Mouse (Mus musculus): ENCODE results near the gene Cyb561. TPM values are rescaled to one million over a fixed set of nuclear protein-coding genes. Genes with fewer than 3 reads are reported as not detected.

The Cyb561 gene
- polyA plus RNA-seq, 1 experiment = 36.9 TPM

DNA sequence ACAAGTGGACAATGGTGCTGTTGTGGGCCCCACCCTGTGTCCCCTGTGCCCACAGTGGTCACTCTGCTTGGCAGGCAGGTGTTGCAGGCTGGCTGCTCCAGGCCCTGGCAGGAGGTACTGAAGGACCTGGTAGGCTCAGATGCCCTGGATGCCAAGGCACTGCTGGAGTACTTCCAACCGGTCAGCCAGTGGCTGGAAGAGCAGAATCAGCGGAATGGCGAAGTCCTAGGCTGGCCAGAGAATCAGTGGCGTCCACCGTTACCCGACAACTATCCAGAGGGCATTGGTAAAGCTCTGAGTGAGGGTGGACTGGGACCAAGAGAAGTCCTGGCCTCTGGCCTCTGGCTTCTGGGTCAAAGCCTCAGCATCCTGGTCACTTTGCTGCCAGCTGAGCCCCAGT, 21.5 kb upstream of the Cyb561 start:
- no peak for DNase-seq (ENCODE audit: low read depth)

DNA sequence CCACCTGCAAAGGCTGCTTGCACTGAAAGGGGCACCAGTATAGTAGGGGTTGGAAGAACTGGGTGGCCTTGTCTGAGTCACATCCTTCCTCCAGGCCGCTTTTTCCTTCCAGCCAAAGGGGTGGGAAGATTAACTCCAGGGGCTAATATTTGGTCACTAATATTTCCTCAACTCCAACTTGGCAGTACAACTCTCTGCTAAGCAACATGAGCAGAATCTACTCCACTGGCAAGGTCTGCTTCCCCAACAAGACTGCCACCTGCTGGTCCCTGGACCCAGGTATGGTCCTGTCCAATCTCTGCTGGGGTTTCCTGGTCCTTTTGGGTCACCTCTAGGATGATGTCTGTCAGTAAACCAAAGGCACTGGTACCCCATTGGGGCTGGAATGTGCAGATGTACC, 16.4 kb upstream of the Cyb561 start:
- TF ChIP-seq POLR2A (IDR thresholded peaks at IDR 0.05; ENCODE audit: borderline replicate concordance, extremely low read depth, insufficient read depth, insufficient read length, poor library complexity, severe bottlenecking) (no peak), CTCF (IDR thresholded peaks at IDR 0.05; ENCODE audit: borderline replicate concordance, extremely low read depth, insufficient read depth, insufficient read length) (peak; percentile 44; the same call in 1 of the 2 replicates)
- DNase-seq (ENCODE audit: low read depth) = no peak

More for the DNA sequence above, 21.5 kb upstream of the Cyb561 start:
- TF ChIP-seq POLR2A (IDR thresholded peaks at IDR 0.05; ENCODE audit: borderline replicate concordance, extremely low read depth, insufficient read depth, insufficient read length, poor library complexity, severe bottlenecking) = no peak
- TF ChIP-seq CTCF (IDR thresholded peaks at IDR 0.05; ENCODE audit: borderline replicate concordance, extremely low read depth, insufficient read depth, insufficient read length) = no peak

- TF ChIP-seq CTCF (IDR thresholded peaks at IDR 0.05; ENCODE audit: borderline replicate concordance, extremely low read depth, insufficient read depth, insufficient read length) (no peak), POLR2A (IDR thresholded peaks at IDR 0.05; ENCODE audit: borderline replicate concordance, extremely low read depth, insufficient read depth, insufficient read length, poor library complexity, severe bottlenecking) (no peak)
- DNase-seq (ENCODE audit: low read depth) = no peak
Measured at GRCm38 (mm10) chr11:105968948-105969347, 15.8 kb upstream of the Cyb561 start.

DNA sequence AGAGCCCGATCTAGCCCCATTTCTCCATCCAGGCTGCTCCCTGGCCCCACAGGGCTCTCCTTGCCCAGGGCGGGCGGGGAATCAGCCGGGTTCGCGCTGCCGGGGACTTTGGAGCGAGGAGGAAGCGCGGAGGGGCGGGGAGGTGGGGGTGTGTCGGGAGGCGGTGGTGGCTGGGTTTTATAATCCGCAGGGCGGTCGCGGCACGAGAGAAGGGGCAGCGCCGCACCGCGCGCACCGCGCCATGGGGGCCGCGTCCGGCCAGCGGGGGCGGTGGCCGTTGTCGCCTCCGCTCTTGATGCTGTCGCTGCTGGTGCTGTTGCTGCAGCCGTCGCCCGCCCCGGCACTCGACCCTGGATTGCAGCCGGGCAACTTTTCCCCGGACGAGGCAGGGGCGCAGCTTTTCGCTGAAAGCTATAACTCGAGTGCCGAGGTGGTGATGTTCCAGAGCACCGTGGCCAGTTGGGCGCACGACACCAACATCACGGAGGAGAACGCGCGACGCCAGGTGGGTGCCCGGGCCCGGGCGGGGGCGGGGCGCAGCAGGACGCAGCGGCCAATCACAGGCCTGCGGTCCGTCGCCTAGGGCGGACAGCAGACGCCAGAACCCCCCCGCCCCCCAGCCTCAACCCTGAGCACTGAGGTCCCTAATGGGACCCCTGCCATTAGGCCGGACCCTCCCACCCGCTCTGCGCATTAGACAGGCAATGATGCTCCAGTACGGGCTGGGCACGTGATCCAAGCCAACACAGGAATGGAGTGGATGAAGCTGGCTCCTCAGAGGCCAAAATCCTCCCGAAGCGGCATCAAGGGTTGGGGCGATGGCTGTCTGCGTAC, 14.8 kb upstream of the Cyb561 start, which contains the start of gene Ace:
Gene Ace (plus strand): TSS at position 205 of the 834 bp plus-strand sequence.
- TF ChIP-seq CTCF (IDR thresholded peaks at IDR 0.05; ENCODE audit: borderline replicate concordance, extremely low read depth, insufficient read depth, insufficient read length) (no peak), POLR2A (IDR thresholded peaks at IDR 0.05; ENCODE audit: borderline replicate concordance, extremely low read depth, insufficient read depth, insufficient read length, poor library complexity, severe bottlenecking) (no peak)
- DNase-seq (ENCODE audit: low read depth) = peak; percentile 47

GRCm38 (mm10) chr11:105966288-105966687, 13.2 kb upstream of the Cyb561 start:
- TF ChIP-seq CTCF (IDR thresholded peaks at IDR 0.05; ENCODE audit: borderline replicate concordance, extremely low read depth, insufficient read depth, insufficient read length) (no peak), POLR2A (IDR thresholded peaks at IDR 0.05; ENCODE audit: borderline replicate concordance, extremely low read depth, insufficient read depth, insufficient read length, poor library complexity, severe bottlenecking) (no peak)
- DNase-seq (ENCODE audit: low read depth) = no peak

DNA sequence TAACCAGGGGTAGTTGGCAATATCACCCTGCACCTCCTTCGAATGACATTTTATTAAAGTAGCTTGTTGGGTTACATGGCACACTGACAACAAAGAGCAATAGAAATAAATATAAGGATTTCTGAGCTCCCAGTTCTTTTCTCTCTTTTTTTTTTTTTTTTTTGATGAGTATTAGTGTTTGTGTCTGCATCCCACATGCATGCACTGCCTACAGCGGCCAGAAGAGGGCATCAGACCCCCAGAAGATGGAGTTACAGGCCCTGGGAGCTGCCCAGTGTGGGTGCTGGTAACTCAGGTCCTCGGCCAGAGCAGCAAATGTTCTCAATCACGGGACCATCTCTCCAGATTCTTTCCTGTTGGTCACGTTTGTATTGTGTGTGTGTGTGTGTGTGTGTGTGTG, 11.6 kb upstream of the Cyb561 start:
- TF ChIP-seq POLR2A (IDR thresholded peaks at IDR 0.05; ENCODE audit: borderline replicate concordance, extremely low read depth, insufficient read depth, insufficient read length, poor library complexity, severe bottlenecking) (no peak), CTCF (IDR thresholded peaks at IDR 0.05; ENCODE audit: borderline replicate concordance, extremely low read depth, insufficient read depth, insufficient read length) (peak; percentile 21; the same call in 1 of the 2 replicates)

GRCm38 (mm10) chr11:105959355-105959754, 6.2 kb upstream of the Cyb561 start:
- TF ChIP-seq POLR2A (IDR thresholded peaks at IDR 0.05; ENCODE audit: borderline replicate concordance, extremely low read depth, insufficient read depth, insufficient read length, poor library complexity, severe bottlenecking) = no peak
- no peak for TF ChIP-seq CTCF (IDR thresholded peaks at IDR 0.05; ENCODE audit: borderline replicate concordance, extremely low read depth, insufficient read depth, insufficient read length)
- peak; percentile 53 for DNase-seq (ENCODE audit: low read depth)

More for the DNA sequence above, 11.6 kb upstream of the Cyb561 start:
- DNase-seq (ENCODE audit: low read depth) = no peak

- TF ChIP-seq POLR2A (IDR thresholded peaks at IDR 0.05; ENCODE audit: borderline replicate concordance, extremely low read depth, insufficient read depth, insufficient read length, poor library complexity, severe bottlenecking) (no peak), CTCF (IDR thresholded peaks at IDR 0.05; ENCODE audit: borderline replicate concordance, extremely low read depth, insufficient read depth, insufficient read length) (no peak)
- DNase-seq (ENCODE audit: low read depth) = no peak
Measured at GRCm38 (mm10) chr11:105958566-105958965, 5.4 kb upstream of the Cyb561 start.

DNA sequence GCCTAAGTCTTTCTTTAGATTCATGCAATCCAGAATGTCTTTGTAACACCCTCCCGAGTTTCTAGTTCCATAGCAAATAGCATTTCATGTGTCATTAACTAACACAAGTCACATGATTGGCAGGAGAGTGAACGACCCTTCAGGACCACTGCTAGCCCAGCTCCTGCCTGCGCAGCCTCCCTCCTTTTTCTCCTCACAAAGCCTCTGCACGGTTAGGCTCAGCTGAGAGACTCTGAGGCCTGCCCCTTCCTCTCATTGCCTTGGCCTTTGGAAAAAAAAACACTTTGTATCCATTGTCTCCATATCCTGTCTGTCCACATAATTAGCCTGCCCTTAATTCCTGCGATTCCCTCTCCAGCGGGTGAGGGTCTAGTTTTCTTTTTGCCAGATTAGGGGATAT, 4.4 kb upstream of the Cyb561 start:
- TF ChIP-seq CTCF (IDR thresholded peaks at IDR 0.05; ENCODE audit: borderline replicate concordance, extremely low read depth, insufficient read depth, insufficient read length) = no peak
- no peak for TF ChIP-seq POLR2A (IDR thresholded peaks at IDR 0.05; ENCODE audit: borderline replicate concordance, extremely low read depth, insufficient read depth, insufficient read length, poor library complexity, severe bottlenecking)
- no peak for DNase-seq (ENCODE audit: low read depth)

- no peak for DNase-seq (ENCODE audit: low read depth)
- TF ChIP-seq CTCF (IDR thresholded peaks at IDR 0.05; ENCODE audit: borderline replicate concordance, extremely low read depth, insufficient read depth, insufficient read length) = no peak
- no peak for TF ChIP-seq POLR2A (IDR thresholded peaks at IDR 0.05; ENCODE audit: borderline replicate concordance, extremely low read depth, insufficient read depth, insufficient read length, poor library complexity, severe bottlenecking)
Measured at GRCm38 (mm10) chr11:105955815-105956430, 2.8 kb upstream of the Cyb561 start.

DNA sequence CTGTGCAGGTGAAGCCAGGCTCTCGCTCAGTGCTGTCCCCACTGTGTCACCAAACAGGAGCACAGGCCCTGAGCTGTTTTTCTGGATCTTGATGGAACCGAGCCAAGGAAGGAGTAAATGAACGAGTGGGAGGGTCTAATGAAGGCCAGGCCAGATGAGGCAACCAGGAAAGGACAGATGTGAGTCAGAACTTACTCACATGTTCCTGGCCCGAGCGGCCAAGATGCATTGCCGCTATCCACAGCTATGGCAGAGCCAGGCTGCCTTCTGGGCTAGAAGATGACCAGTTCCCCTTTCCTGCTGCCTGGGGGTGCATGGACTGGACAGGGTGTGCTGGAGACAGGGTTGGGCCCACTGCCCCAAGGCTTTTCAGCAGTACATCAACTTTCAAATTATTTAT, 266 bp upstream of the Cyb561 start:
- no peak for DNase-seq (ENCODE audit: low read depth)
- TF ChIP-seq CTCF (IDR thresholded peaks at IDR 0.05; ENCODE audit: borderline replicate concordance, extremely low read depth, insufficient read depth, insufficient read length) = no peak
- TF ChIP-seq POLR2A (IDR thresholded peaks at IDR 0.05; ENCODE audit: borderline replicate concordance, extremely low read depth, insufficient read depth, insufficient read length, poor library complexity, severe bottlenecking) = no peak

Measured in brain, embryonic 14.5 days (tissue).